Mouse (Mus musculus) bone marrow macrophage, adult 2 months (primary cell): Measurements from ENCODE around the gene Lrba.

Experiments
- CTCF ChIP-seq: IDR thresholded peaks from 2 replicates; pipeline ENCODE4 v1.5.1; 2012; ENCODE audit warnings: low read depth, mild to moderate bottlenecking, low read length, moderate library complexity
- POLR2A ChIP-seq: IDR thresholded peaks from 2 replicates; pipeline ENCODE4 v1.6.1; 2012; ENCODE audit warnings: mild to moderate bottlenecking, low read depth, low read length, borderline replicate concordance

GRCm38 (mm10) chr3:86738831-86739230, 514.4 kb downstream of the Lrba start:
- no peak for TF ChIP-seq CTCF
- TF ChIP-seq POLR2A, result no peak
